Mouse (Mus musculus) adrenal gland (tissue): ENCODE results near the gene Dr1.
"Not testable (repeated sequence)": the region's sequence is repeated elsewhere in the genome, so short reads cannot be mapped to it uniquely, and the experiment has no call there.

Experiments used
- intact Hi-C: fragments of 180-260 bp; cut with DNase I; formaldehyde crosslinking; loops from one replicate; pipeline ENCODE4 v1.15.1; 2025
- long read RNA-seq, 2 experiments: library from polyadenylated mRNA; unstranded; transcript quantifications; one replicate each; pipeline ENCODE4 v2.0.0; 2020; ENCODE audit warnings: borderline replicate concordance in 1 of 2; ENCODE audit not compliant: insufficient replicate concordance in 1 of 2

The Dr1 gene
- long read RNA-seq, experiment 1, transcript Dr1-201 (3 exons, 3,085 nt): major isoform, 11 of 14 reads
- long read RNA-seq, experiment 1, partial matches to known transcripts: 1 of 14 reads
- long read RNA-seq, experiment 1, other reads (novel, unspliced or antisense): 2 of 14 reads
- long read RNA-seq, experiment 2, transcript Dr1-201 (3 exons, 3,085 nt): major isoform, 20 of 20 reads
- long read RNA-seq, experiment 2, partial matches to known transcripts: 0 of 20 reads
- long read RNA-seq, experiment 2, other reads (novel, unspliced or antisense): 0 of 20 reads

- intact Hi-C loops: loop anchor here (2.0 to 10.0 kb wide), 2 partner anchors 44 to 134 kb away; partner anchors contain the start of genes Ccdc18, Pigg and Tmed5
These were observed at the start of gene Dr1 for GRCm38 (mm10) chr5:108268127-108269062. TSS of gene Dr1 (plus strand) at chr5:108268897.

GRCm38 (mm10) chr5:108224077-108224476, 44.6 kb upstream of the Dr1 start:
- intact Hi-C loops: no loop called here

GRCm38 (mm10) chr5:108226159-108226558, 42.5 kb upstream of the Dr1 start:
- intact Hi-C loops: no loop called here

GRCm38 (mm10) chr5:108246314-108246765, 22.4 kb upstream of the Dr1 start:
- intact Hi-C loops: no loop called here

GRCm38 (mm10) chr5:108250033-108250432, 18.7 kb upstream of the Dr1 start:
- intact Hi-C loops: no loop called here

- intact Hi-C loops: no loop called here
These were observed 13.4 kb upstream of the Dr1 start for GRCm38 (mm10) chr5:108255259-108255658.

- intact Hi-C loops: loop anchor here (10.0 kb wide), 1 partner anchor 128 kb away; the partner anchor contains the start of genes Ccdc18 and Tmed5
These were observed 6.0 kb upstream of the Dr1 start for GRCm38 (mm10) chr5:108262722-108263121.

GRCm38 (mm10) chr5:108263785-108264184, 4.9 kb upstream of the Dr1 start:
- intact Hi-C loops: loop anchor here (10.0 kb wide), 1 partner anchor 129 kb away; the partner anchor contains the start of genes Ccdc18 and Tmed5

- intact Hi-C loops: loop anchor here (10.0 kb wide), 1 partner anchor 132 kb away; the partner anchor contains the start of genes Ccdc18 and Tmed5
These were observed 1.7 kb upstream of the Dr1 start for GRCm38 (mm10) chr5:108266990-108267389.

GRCm38 (mm10) chr5:108269063-108269810, 540 bp downstream of the Dr1 start:
- intact Hi-C loops: loop anchor here (2.0 to 10.0 kb wide), 2 partner anchors 44 to 134 kb away; partner anchors contain the start of genes Ccdc18, Pigg and Tmed5

GRCm38 (mm10) chr5:108269811-108270151, 1.1 kb downstream of the Dr1 start:
- intact Hi-C loops: loop anchor here (2.0 to 10.0 kb wide), 2 partner anchors 43 to 135 kb away; partner anchors contain the start of genes Ccdc18, Pigg and Tmed5

GRCm38 (mm10) chr5:108270415-108270814, 1.7 kb downstream of the Dr1 start:
- intact Hi-C loops: no loop called here

GRCm38 (mm10) chr5:108271345-108271744, 2.6 kb downstream of the Dr1 start:
- intact Hi-C loops: not testable (repeated sequence)

- intact Hi-C loops: no loop called here
These were observed 18.3 kb downstream of the Dr1 start for GRCm38 (mm10) chr5:108286957-108287356.

- intact Hi-C loops: no loop called here
These were observed 32.9 kb downstream of the Dr1 start for GRCm38 (mm10) chr5:108301567-108301966.

GRCm38 (mm10) chr5:108312224-108313064, 43.7 kb downstream of the Dr1 start, which contains the start of gene Pigg:
TSS of gene Pigg (plus strand) at chr5:108312609.
- intact Hi-C loops: loop anchor here (2.0 kb wide), 1 partner anchor 44 kb away; the partner anchor contains the start of gene Dr1

- intact Hi-C loops: loop anchor here (2.0 kb wide), 1 partner anchor 44 kb away; the partner anchor contains the start of gene Dr1
These were observed 44.6 kb downstream of the Dr1 start for GRCm38 (mm10) chr5:108313065-108313860.
